Mouse (Mus musculus) heart, embryonic 11.5 days (tissue): Measurements from ENCODE around the gene Adora2a. TPM values are rescaled to one million over a fixed set of nuclear protein-coding genes. Genes with fewer than 3 reads are reported as not detected.
A peak's percentile ranks its signal among the peaks of the same experiment; 100 is the strongest.
"Not testable (repeated sequence)": the region's sequence is repeated elsewhere in the genome, so short reads cannot be mapped to it uniquely, and the experiment has no call there.

ENCODE experiments used
- ATAC-seq: fragments of 200-750 bp; cut with Nextera tagmentation; replicated peaks from 2 replicates; pipeline ENCODE4 v1.8.0; 2017; ENCODE audit warnings: moderate library complexity; ENCODE audit not compliant: insufficient number of reproducible peaks, low FRiP score, low TSS enrichment
- H3K27ac ChIP-seq: fragments of 300-500 bp; sonication (generic); 2 replicates; pipeline ENCODE4 v1.5.1; 2014; ENCODE audit warnings: mild to moderate bottlenecking, low read depth, low read length
- H3K27me3 ChIP-seq: fragments of 300-500 bp; sonication (generic); 2 replicates; pipeline ENCODE4 v1.6.1; 2014; ENCODE audit warnings: mild to moderate bottlenecking, low read length, mixed read lengths; ENCODE audit not compliant: control insufficient read depth, insufficient read depth
- H3K36me3 ChIP-seq: fragments of 300-500 bp; sonication (generic); 2 replicates; pipeline ENCODE4 v1.6.1; 2014; ENCODE audit warnings: mild to moderate bottlenecking, low read length, moderate library complexity, mixed read lengths; ENCODE audit not compliant: control insufficient read depth, insufficient read depth
- H3K4me1 ChIP-seq: fragments of 300-500 bp; sonication (generic); 2 replicates; pipeline ENCODE4 v1.6.1; 2014; ENCODE audit warnings: low read length; ENCODE audit not compliant: control insufficient read depth, insufficient read depth
- H3K4me2 ChIP-seq: fragments of 300-500 bp; sonication (generic); 2 replicates; pipeline ENCODE4 v1.6.1; 2014; ENCODE audit warnings: mild to moderate bottlenecking, moderate library complexity
- H3K4me3 ChIP-seq: fragments of 300-500 bp; sonication (generic); 2 replicates; pipeline ENCODE4 v1.5.1; 2014; ENCODE audit warnings: low read depth, low read length
- H3K9ac ChIP-seq: fragments of 300-500 bp; sonication (generic); 2 replicates; pipeline ENCODE4 v1.6.1; 2014; ENCODE audit warnings: mild to moderate bottlenecking, low read depth, low read length, moderate library complexity
- H3K9me3 ChIP-seq: fragments of 300-500 bp; sonication (generic); replicated peaks from 2 replicates; pipeline ENCODE4 v1.6.1; 2016; ENCODE audit warnings: low read length; ENCODE audit not compliant: control insufficient read depth
- WGBS: fragments of 180-500 bp; shearing (Covaris S2); extraction: QIAGEN DNeasy Blood & Tissue Kit; methylation state at CpG from one replicate; pipeline ENCODE4 v1.1.7; 2014; ENCODE audit not compliant: insufficient replicate concordance; 5-methylcytosine and 5-hydroxymethylcytosine counted together
- polyA plus RNA-seq: library from polyadenylated mRNA; unstranded; fragments of >200 nt; fragmentation: Nextera tagmentation; extraction: Ambion mirVana; gene quantifications from 2 replicates; pipeline ENCODE4 v1.2.1, GENCODE M21; 2014

Gene Adora2a
- polyA plus RNA-seq, 1 experiment from 2014 or later = 4.8 TPM

- Histone ChIP-seq H3K27ac (no peak overlapping the region), H3K9me3 (no peaks in the 10 kb centered on the region), H3K27me3 (no peaks in the 10 kb centered on the region), H3K9ac (no peak overlapping the region), H3K36me3 (no peaks in the 10 kb centered on the region), H3K4me2 (no peak overlapping the region), H3K4me3 (no peak overlapping the region), H3K4me1 (0 out of 2 replicates have a peak, but pooled peaks cover under 1% of the 10 kb centered on the region)
- WGBS = 86% methylated on average over 7 of the region's 7 CpGs
- no peak for ATAC-seq
Measured at GRCm38 (mm10) chr10:75339377-75339776, 22.7 kb downstream of the Adora2a start.

- Histone ChIP-seq H3K27me3 (no peaks in the 10 kb centered on the region), H3K9ac (no peak overlapping the region), H3K4me3 (no peak overlapping the region), H3K9me3 (no peaks in the 10 kb centered on the region), H3K36me3 (no peaks in the 10 kb centered on the region), H3K4me2 (no peak overlapping the region), H3K4me1 (no peaks in the 10 kb centered on the region), H3K27ac (no peak overlapping the region)
- 38% methylated on average over 8 of the region's 8 CpGs for WGBS
- ATAC-seq = no peak
Measured at GRCm38 (mm10) chr10:75341936-75342335, 25.3 kb downstream of the Adora2a start.

GRCm38 (mm10) chr10:75344563-75344962, 27.9 kb downstream of the Adora2a start:
- not testable (repeated sequence) for H3K4me2 ChIP-seq, H3K36me3 ChIP-seq, ATAC-seq, H3K9ac ChIP-seq, H3K27ac ChIP-seq, H3K4me1 ChIP-seq, H3K4me3 ChIP-seq, H3K27me3 ChIP-seq, H3K9me3 ChIP-seq
- 44% methylated on average over 1 of the region's 1 CpGs for WGBS

- ATAC-seq = no peak
Measured at GRCm38 (mm10) chr10:75345265-75345664, 28.6 kb downstream of the Adora2a start.

GRCm38 (mm10) chr10:75350564-75350963, 33.9 kb downstream of the Adora2a start:
- Histone ChIP-seq H3K4me3 (no peak overlapping the region), H3K4me2 (no peak overlapping the region), H3K36me3 (no peaks in the 10 kb centered on the region), H3K4me1 (no peaks in the 10 kb centered on the region), H3K9ac (no peak overlapping the region), H3K27ac (no peak overlapping the region), H3K27me3 (no peaks in the 10 kb centered on the region), H3K9me3 (no peaks in the 10 kb centered on the region)
- no peak for ATAC-seq
- WGBS = 73% methylated on average over 5 of the region's 5 CpGs

More at GRCm38 (mm10) chr10:75345265-75345664, 28.6 kb downstream of the Adora2a start:
- Histone ChIP-seq H3K36me3 (no peaks in the 10 kb centered on the region), H3K27ac (no peak overlapping the region), H3K4me1 (no peaks in the 10 kb centered on the region), H3K4me3 (no peak overlapping the region), H3K9me3 (no peaks in the 10 kb centered on the region), H3K9ac (no peak overlapping the region), H3K27me3 (no peaks in the 10 kb centered on the region), H3K4me2 (no peak overlapping the region)
- WGBS = 60% methylated on average over 2 of the region's 2 CpGs

GRCm38 (mm10) chr10:75352541-75352940, 35.9 kb downstream of the Adora2a start:
- Histone ChIP-seq H3K9ac (no peak overlapping the region), H3K4me2 (no peak overlapping the region), H3K27me3 (no peaks in the 10 kb centered on the region), H3K27ac (no peak overlapping the region), H3K36me3 (no peaks in the 10 kb centered on the region), H3K4me1 (no peaks in the 10 kb centered on the region), H3K9me3 (no peaks in the 10 kb centered on the region), H3K4me3 (no peak overlapping the region)
- no peak for ATAC-seq
- 89% methylated on average over 12 of the region's 12 CpGs for WGBS

- not testable (repeated sequence) for H3K27me3 ChIP-seq, H3K4me2 ChIP-seq, H3K9ac ChIP-seq, H3K27ac ChIP-seq, H3K9me3 ChIP-seq, H3K36me3 ChIP-seq, ATAC-seq, H3K4me1 ChIP-seq, H3K4me3 ChIP-seq
- WGBS = 16% methylated on average over 8 of the region's 9 CpGs
Measured at GRCm38 (mm10) chr10:75353838-75354241, 37.2 kb downstream of the Adora2a start.

GRCm38 (mm10) chr10:75355341-75355740, 38.7 kb downstream of the Adora2a start:
- H3K4me2 ChIP-seq = no peak overlapping the region
- no peak overlapping the region for H3K9ac ChIP-seq
- H3K4me3 ChIP-seq = no peak overlapping the region
- WGBS = 37% methylated on average over 4 of the region's 4 CpGs
- H3K27ac ChIP-seq = no peak overlapping the region
- no peak for ATAC-seq
- H3K9me3 ChIP-seq = no peaks in the 10 kb centered on the region
- no peaks in the 10 kb centered on the region for H3K27me3 ChIP-seq
- no peaks in the 10 kb centered on the region for H3K36me3 ChIP-seq
- no peaks in the 10 kb centered on the region for H3K4me1 ChIP-seq

GRCm38 (mm10) chr10:75364214-75364690, 47.6 kb downstream of the Adora2a start:
- 3% methylated on average over 1 of the region's 1 CpGs for whole genome bisulfite sequencing
- not testable (repeated sequence) for H3K9ac ChIP-seq, H3K4me3 ChIP-seq, H3K4me2 ChIP-seq, H3K9me3 ChIP-seq, H3K36me3 ChIP-seq, H3K27me3 ChIP-seq
- ATAC-seq = peak; percentile 81; the same call in 1 of the 2 replicates
- Histone ChIP-seq H3K4me1 (peaks cover 15% of the 10 kb centered on the region), H3K27ac (peak overlapping the region; percentile 74)
